Mouse (Mus musculus): ENCODE results near the gene Usp3. TPM values are rescaled to one million over a fixed set of nuclear protein-coding genes. Genes with fewer than 3 reads are reported as not detected.

The Usp3 gene
- polyA plus RNA-seq, 2 experiments from 2014 or later = 121 to 156 TPM

DNA sequence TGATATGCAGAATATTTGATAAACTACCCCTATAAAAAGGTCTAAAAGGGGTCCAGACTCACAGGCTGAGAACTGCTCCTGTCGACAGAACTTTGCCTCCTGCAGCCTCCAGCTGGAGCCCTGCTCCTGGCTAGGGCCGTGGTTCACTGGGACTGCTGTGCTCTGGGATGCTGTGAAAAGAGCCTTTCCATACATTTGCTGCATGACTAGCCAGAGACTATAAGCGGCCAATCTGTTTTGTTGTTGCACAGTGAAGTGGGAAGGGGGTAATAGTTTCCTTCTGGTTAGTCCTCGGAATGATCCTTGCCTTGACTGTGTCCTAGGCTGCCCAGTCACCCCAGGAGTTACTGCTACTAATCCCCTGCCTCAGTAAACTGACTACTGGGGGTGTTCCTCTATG, 86.9 kb downstream of the Usp3 start:
- no peak for ATAC-seq

DNA sequence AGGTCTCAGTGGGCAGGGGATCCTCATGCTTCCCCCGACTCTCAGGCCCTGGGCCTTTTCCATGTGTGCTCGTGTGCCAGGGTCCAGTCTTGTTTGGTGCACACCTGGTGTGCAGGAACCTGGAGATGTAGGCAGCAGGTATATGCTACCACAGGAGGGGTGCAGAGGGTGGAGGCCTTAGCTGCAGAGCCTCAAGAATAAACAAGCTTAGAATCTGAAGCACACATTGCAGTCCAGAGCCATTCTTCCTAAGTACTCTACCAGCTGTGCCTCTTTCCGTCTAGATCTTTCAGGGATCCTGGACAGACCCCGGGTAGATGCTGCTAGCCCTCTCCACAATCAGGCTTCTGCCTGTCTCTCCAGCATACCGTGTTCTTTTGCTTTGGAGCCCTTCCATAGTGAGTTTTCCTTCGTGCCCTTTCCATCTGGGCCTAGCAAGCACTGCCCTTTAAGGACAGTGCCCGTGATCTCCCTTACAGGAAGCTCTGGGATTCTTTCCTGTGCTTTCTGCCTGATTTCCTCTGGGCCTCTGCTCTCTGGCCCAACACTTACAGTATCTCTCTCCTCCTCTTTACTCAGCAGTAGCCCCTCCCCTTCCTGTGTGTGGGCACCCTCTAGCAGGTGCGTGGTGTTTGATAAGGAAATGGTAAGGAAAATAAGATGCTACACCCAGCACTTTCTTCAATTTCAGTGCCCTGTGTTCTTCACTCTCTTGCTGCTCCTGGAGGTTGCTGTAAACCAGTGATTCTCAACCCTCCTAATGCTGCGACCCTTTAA, 87.6 kb downstream of the Usp3 start:
- peak; percentile 84 for ATAC-seq

DNA sequence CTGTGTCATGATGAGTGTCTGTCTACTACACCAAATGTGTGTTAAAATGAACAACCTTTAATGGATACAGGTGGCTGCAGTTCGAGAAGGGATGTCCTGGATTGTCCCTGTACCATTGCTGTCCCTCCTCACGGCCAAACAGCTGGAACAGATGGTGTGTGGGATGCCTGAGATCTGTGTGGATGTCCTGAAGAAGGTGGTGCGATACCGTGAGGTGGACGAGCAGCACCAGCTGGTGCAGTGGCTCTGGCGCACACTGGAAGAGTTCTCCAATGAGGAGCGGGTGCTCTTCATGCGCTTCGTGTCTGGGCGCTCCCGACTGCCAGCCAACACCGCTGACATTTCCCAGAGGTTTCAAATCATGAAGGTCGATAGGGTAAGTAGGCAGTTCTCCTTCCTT, 88.4 kb downstream of the Usp3 start:
- no peak for ATAC-seq

DNA sequence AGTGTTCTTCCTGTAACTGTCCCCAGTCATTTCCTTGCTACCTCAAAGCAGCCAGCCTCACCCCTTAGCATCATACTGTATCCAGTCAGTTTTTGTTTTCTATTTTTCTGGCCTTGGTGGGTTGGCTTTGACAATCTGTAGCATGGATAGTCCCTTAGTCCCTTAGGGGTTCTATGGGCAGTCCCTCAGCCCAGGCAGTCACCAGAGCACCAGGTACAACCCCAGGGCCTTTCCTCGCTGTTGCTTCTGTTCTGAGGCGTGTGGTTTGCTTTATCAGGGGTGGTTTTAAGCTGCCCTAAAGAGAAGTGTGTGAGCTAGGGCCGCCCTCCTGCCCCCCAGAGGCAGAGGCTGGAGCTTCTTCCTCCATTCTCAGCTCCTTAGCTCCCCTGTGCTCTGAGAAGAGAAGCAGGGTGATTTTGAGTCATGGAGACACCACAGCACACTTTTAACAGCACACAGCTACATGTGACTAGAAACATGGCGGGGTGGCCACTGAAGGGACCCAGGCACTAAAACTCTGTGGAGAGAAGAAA, 89.0 kb downstream of the Usp3 start:
- ATAC-seq = peak; percentile 68

DNA sequence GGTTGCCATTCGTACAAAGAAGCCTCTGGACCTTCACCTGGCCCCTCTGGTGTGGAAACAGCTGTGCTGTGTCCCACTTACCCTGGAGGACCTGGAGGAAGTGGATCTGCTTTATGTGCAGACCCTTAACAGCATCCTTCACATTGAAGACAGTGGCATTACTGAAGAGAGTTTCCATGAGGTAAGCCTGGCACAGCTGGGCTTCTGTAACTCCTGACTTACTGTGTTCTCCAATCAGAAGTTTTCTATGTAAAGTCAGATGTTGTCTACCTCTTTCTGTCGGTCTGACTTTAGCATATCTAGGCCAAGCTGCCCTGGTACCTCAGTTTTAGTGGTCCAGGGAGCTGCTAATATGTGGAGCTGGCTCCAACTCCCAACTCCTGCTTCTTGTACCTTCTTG, 91.7 kb downstream of the Usp3 start:
- ATAC-seq = no peak

DNA sequence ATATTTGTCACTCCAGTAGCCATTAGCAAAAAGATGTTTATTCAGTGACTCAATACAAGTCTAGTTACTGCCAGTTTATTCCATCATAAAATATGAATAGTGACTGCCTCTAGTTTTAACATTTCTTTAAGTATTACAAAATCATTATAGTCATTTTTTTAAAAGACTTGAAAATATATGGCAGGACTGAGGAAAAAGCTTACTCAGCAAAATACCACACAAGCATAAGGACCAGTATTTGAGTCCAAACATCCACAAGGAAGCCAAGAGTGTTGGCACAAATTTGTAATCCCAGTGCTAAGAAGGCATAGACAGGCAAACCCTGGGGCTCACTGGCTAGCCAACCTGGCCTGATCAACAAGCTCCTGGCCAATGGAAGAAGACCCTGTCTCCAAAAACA, 99.0 kb downstream of the Usp3 start:
- ATAC-seq = no peak

DNA sequence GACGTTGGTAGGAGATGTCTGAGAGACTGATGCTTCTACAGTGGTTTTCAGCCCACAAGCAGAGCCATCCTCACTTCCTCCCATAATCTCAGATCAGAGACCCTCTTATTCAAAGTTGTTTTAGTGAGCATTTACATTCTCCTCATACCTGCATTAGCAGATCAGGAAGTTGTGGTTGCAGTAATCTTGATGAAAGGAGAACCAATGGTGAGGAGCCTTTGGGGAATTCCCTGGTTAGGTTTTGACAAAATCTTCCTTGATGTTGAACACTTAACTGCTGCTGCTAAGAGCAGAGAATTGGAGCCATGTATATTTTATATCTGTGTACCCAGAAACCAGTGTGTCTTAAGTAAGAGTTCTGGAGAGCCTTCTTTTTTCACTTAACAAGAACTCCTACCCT, 100.6 kb downstream of the Usp3 start:
- peak; percentile 99 for ATAC-seq

DNA sequence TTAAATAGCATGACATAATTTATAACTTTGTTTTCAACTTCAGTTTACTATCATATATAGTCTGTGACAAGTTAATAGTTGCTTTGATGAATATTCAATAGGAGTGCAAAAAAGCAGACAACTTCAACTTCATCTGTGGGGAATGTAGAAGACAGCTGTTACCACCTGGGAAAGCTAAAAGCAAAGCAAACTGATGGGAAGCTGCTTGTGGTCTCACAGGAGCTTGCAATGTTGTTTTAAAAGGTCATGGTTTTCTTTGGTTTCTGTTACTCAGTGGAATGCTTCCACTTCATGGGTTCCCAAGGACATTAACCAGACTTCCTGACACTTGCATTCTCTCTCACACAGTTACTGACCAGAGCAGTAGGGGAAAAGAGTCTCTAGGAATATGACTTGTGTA, 104.2 kb downstream of the Usp3 start:
- ATAC-seq = no peak

DNA sequence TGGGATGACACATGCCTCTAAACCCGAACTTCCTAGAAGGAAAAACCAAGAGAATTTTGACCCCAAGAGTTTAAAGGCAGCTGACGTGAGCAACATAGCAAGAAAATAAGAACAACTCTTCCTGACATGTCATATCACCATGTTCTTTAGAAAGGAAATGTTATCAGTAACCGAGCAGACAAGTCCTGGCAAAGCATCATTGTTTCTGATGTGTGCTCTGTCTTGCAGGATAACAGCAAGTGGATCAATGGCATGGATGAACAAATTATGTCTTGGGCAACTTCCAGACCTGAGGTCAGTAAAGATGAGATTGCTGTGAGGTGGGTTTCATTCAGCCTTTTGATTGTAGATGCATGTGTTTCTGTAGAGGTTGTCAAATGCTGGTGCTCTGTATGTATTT, 109.5 kb downstream of the Usp3 start:
- ATAC-seq = no peak

DNA sequence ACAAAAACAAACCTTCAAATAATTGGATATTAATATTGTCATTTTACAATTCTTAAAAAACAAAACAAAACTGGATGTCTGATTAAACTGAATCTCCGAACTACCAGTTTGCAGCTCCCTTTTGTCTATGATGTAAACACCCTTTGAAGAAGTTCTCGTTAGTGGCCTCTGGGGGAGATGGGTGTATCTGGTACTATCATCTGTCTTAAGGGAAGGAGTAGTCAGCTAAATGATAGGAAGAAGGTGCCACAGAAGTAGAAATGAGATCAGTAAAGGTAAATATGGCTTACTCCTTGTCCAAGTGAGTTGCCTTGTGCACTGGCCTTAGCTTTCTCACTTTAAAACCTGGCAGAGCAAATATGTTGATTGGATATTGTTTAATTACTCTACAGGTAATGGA, 115.2 kb downstream of the Usp3 start:
- ATAC-seq = no peak

DNA sequence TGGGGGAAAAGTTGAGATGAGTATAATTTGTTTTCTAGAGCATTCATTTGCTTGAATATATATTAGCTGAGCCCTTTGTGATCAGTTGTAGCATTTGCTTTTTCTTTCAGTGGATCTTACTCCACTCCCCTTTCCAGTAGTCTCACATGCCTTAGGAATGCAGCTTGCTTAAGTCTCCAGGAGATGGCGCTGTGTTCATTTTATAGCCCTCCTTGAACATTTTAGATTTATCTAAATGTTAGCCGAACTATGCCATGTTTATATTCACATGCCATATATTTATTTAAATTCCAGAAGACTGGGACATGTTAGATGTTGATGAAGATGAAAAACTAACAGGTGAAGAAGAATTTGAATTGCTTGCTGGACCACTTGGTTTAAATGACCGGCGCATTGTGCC, 127.9 kb downstream of the Usp3 start:
- ATAC-seq = peak; percentile 72

Other genes starting within 250 kb of the Usp3 start
- 10 to 100 TPM; 40.2 to 45.8 TPM for gene Herc1, start 242.7 kb downstream of the Usp3 start, polyA plus RNA-seq (2017; shearing (Covaris generic))
- 1 to 10 TPM; 4.9 to 5.9 TPM for gene Fbxl22, start 78.5 kb downstream of the Usp3 start, polyA plus RNA-seq (2017; shearing (Covaris generic))
- 10 to 100 TPM in 1 of 2 experiments, 1 to 10 TPM in 1; 7.5 to 11.4 TPM for gene Car12, start 120.5 kb upstream of the Usp3 start, polyA plus RNA-seq (2017; shearing (Covaris generic))
- 1 to 10 TPM in 1 of 2 experiments, under 1 TPM in 1; 0.79 to 1.1 TPM for gene Aph1b, start 202.3 kb upstream of the Usp3 start, polyA plus RNA-seq (2017; shearing (Covaris generic))
- under 1 TPM in 1 of 2 experiments, not detected in 1; 0.17 TPM for gene Gm10647, start 203.9 kb upstream of the Usp3 start, polyA plus RNA-seq (2017; shearing (Covaris generic))
- under 1 TPM; 0.38 to 0.44 TPM for gene Aph1c, start 241.6 kb upstream of the Usp3 start, polyA plus RNA-seq (2017; shearing (Covaris generic))